Mouse (Mus musculus): ENCODE results near the gene Per3.

DNA sequence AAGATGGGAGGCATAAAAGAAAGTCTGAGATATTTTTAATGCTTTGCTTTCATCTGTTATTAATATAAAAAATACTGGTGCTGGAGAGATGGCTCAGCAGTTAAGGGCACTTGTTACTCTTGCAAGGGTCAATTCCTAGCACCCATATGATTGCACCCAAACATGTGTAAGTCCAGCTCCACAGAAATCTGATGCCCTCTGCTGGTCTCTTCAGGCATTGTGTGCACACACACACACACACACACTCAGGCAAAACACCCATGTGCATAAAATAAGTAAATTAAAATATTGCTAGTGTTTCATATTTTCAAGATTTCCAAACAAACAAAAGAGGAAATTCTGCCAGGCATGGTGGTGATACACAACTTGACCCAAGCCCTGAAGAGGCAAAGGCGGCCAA lies 42.9 kb upstream of the Per3 start:
- no peak for TF ChIP-seq CTCF (IDR thresholded peaks at IDR 0.05; ENCODE audit: borderline replicate concordance, insufficient read depth, low read length)
- no peak for TF ChIP-seq POLR2A (IDR thresholded peaks at IDR 0.05; ENCODE audit: low read depth, low read length)
